Mouse (Mus musculus) liver, postnatal 0 days (tissue): ENCODE measurements around the gene Adck1.
A peak's percentile ranks its signal among the peaks of the same experiment; 100 is the strongest.

Experiments
- CTCF ChIP-seq: sonication (generic); IDR thresholded peaks from 2 replicates; pipeline ENCODE4 v1.5.1; 2016; ENCODE audit warnings: antibody characterized with exemption, low read depth
- EP300 ChIP-seq: IDR thresholded peaks from 2 replicates; pipeline ENCODE4 v1.6.1; 2016; ENCODE audit warnings: antibody characterized with exemption, low read depth, mild to moderate bottlenecking

- 0 out of 2 replicates have a peak, but pooled peaks have one; percentile 9 for TF ChIP-seq CTCF
- TF ChIP-seq EP300 = no peak
Observed at GRCm38 (mm10) chr12:88467935-88468465, 107.6 kb downstream of the Adck1 start.
